Mouse (Mus musculus) intestine, embryonic 15.5 days (tissue): ENCODE data around the gene Eif2d. TPM values are rescaled to one million over a fixed set of nuclear protein-coding genes. Genes with fewer than 3 reads are reported as not detected.

ENCODE experiments used
- polyA plus RNA-seq: library from polyadenylated mRNA; unstranded; fragments of >200 nt; fragmentation: Nextera tagmentation; extraction: Ambion mirVana; gene quantifications from 2 replicates; pipeline ENCODE4 v1.2.1, GENCODE M21; 2015

Eif2d gene
- polyA plus RNA-seq, 1 experiment from 2014 or later: 55.1 TPM

Other genes starting within 250 kb of the Eif2d start
- gene Il20, start 241.7 kb upstream of the Eif2d start, polyA plus RNA-seq: not detected in 2 replicates
- 0.20 and 0.33 TPM in 2 replicates for gene Il19, start 213.1 kb upstream of the Eif2d start, polyA plus RNA-seq
- gene Il10, start 133.3 kb upstream of the Eif2d start, polyA plus RNA-seq: not detected in 2 replicates
- gene Mapkapk2, start 55.4 kb upstream of the Eif2d start, polyA plus RNA-seq: 42.6 and 44.5 TPM in 2 replicates
- gene Dyrk3, start 14.8 kb upstream of the Eif2d start, polyA plus RNA-seq: 3.5 and 4.1 TPM in 2 replicates
- gene Rassf5, start 92.1 kb downstream of the Eif2d start, polyA plus RNA-seq: 2.8 and 3.1 TPM in 2 replicates
- 7.3 and 9.6 TPM in 2 replicates for gene Ikbke, start 126.4 kb downstream of the Eif2d start, polyA plus RNA-seq